Mouse (Mus musculus) adrenal gland, adult 10 weeks (tissue): ENCODE data around the gene Slc9a2. TPM values are rescaled to one million over a fixed set of nuclear protein-coding genes. Genes with fewer than 3 reads are reported as not detected.

ENCODE experiments used
- polyA plus RNA-seq: library from polyadenylated mRNA; stranded (reverse); fragments of 350-450 nt; fragmentation: Illumina TruSeq; extraction: RNeasy Lipid Tissue Mini Kit (QIAGEN cat#74804); gene quantifications from one replicate; pipeline ENCODE4 v1.2.3, GENCODE M21; 2014; ENCODE audit warnings: low read depth, low replicate concordance

The Slc9a2 gene
- polyA plus RNA-seq, result not detected

GRCm38 (mm10) chr1:40680067-40680867, at the start of gene Slc9a2:
TSS of gene Slc9a2 (plus strand) at chr1:40680574.

DNA sequence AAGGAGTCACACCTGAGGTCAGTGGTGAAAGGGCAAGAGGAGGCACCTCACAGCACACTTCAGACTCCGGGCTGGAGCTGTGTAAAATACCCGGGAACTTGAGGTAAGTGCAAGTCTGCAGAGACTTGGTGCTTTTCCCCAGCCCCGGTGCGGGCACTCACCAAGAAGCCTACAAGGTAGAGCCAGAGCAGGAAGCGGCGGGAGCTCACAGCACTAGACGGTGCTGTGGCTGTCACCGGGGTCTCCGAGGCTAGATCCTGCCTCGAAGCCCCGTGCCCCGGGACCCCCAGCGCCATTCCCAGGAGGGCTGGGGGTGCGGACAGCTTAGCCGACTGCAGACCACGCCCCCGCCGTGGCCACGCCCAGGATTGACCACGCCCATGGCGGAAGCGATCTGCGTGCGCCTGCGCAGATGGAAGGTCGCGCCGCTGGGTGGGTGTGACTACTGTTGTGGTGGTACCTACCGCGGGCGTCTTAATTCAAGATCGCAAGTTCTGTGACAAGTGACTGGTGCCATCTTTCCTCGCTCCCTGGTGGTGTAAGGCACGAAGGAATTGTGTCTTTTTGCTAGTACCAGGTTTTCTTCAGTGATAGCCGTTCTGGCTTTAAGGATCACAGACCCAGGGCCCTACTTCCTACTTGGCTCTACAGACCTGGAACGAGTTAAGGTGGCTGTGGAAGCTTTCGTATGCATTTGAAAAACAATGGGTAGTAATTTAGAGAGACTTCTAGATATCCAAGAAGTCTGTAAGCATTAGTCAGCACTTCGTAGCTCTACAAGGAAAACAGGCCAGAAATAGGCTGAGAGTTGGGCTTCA, 110.2 kb downstream of the Slc9a2 start, which contains the start of gene Mfsd9:
TSS of gene Mfsd9 (minus strand) at position 364 of the 818 bp plus-strand sequence.

DNA sequence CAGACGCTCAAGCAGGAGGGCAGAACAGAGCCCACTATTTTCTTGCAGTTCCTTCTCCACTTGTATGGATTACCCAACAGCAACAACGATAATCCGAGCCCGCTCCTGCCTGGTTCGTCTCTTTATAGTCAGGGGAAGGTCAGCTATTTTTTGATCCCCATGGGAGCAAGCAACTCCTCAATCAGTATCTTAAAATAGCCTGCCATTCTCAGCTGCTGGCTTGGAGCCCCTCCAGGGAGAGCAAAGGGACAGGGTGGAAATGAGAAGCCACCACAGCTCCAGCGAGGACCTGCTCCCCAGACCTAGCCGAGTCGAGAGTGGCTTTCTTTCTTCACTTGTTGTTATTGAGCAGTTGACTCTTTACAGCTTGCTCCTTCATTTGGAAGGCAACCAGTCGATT, 125.0 kb downstream of the Slc9a2 start, which contains the start of gene Tmem182:
TSS of gene Tmem182 (plus strand) at position 251 of the 400 bp plus-strand sequence.

Other genes starting within 250 kb of the Slc9a2 start
- 0.82 TPM for gene Il18r1, start 215.0 kb upstream of the Slc9a2 start, polyA plus RNA-seq
- 0.64 TPM for gene Il18rap, start 165.2 kb upstream of the Slc9a2 start, polyA plus RNA-seq
- not detected for gene Slc9a4, start 100.5 kb upstream of the Slc9a2 start, polyA plus RNA-seq
- gene Mfsd9, start 110.1 kb downstream of the Slc9a2 start, polyA plus RNA-seq, result 8.4 TPM
- gene Tmem182, start 125.0 kb downstream of the Slc9a2 start, polyA plus RNA-seq, result 9.7 TPM